Mouse (Mus musculus): ENCODE measurements around the gene Tigd2.

- no peak for TF ChIP-seq CTCF (IDR thresholded peaks at IDR 0.05; ENCODE audit: low read depth)
- TF ChIP-seq EP300 (optimal IDR thresholded peaks at IDR 0.05): no peak
Measured at GRCm38 (mm10) chr6:59199021-59199420, 9.6 kb upstream of the Tigd2 start.
